Mouse (Mus musculus): ENCODE measurements at regions not wholly inside any gene's neighbourhood (a gene's known extent, or its start where the extent isn't known, plus 50 kb on each side); places are given as distances from the start of the nearest gene placed in this dataset.

GRCm38 (mm10) chr4:45713046-45713706 lies 85.6 kb upstream of the Aldh1b1 start:
- Histone ChIP-seq H3K27ac (ENCODE audit: control insufficient read depth, low read depth, low read length) (no peak overlapping the region), H3K4me3 (ENCODE audit: control insufficient read depth in 1 of 2, insufficient read depth in 1 of 2, low read depth in 2 of 2, low read length in 2 of 2) (no peak overlapping the region), H3K9me3 (replicated peaks; ENCODE audit: insufficient read depth, low read length) (no peaks in the 10 kb centered on the region), H3K79me2 (ENCODE audit: control insufficient read depth, insufficient read depth, low read length, poor library complexity) (no peaks in the 10 kb centered on the region), H3K4me1 (ENCODE audit: control insufficient read depth in 1 of 2, insufficient read depth in 2 of 2, low read length in 2 of 2) (no peaks in the 10 kb centered on the region), H3K36me3 (ENCODE audit: control insufficient read depth in 1 of 2, insufficient read depth in 2 of 2, low read length in 2 of 2) (no peaks in the 10 kb centered on the region), H3K9ac (ENCODE audit: control insufficient read depth, low read depth, low read length, poor library complexity, severe bottlenecking) (no peak overlapping the region), H3K27me3 (ENCODE audit: control insufficient read depth in 1 of 2, insufficient read depth in 2 of 2, low read length in 2 of 2) (peaks cover 5 to 6% of the 10 kb centered on the region in 2 experiments)
- TF ChIP-seq CHD2 (IDR thresholded peaks at IDR 0.05; ENCODE audit: low read length) (no peak), KAT2A (conservative IDR thresholded peaks at IDR 0.05; ENCODE audit: low read depth, low read length) (no peak), MYC (IDR thresholded peaks at IDR 0.05; ENCODE audit: low read depth, low read length) (no peak), ETS1 (IDR thresholded peaks at IDR 0.05; ENCODE audit: low read depth, low read length) (no peak), RCOR1 (IDR thresholded peaks at IDR 0.05; ENCODE audit: low read depth, low read length) (no peak), MYB (IDR thresholded peaks at IDR 0.05; ENCODE audit: low read depth, low read length) (no peak), ZC3H11A (IDR thresholded peaks at IDR 0.05; ENCODE audit: low read depth, low read length) (no peak), NRF1 (IDR thresholded peaks at IDR 0.05; ENCODE audit: insufficient read depth, low read depth, low read length, poor library complexity, severe bottlenecking) (no peak), POLR2AphosphoS5 (IDR thresholded peaks at IDR 0.05; ENCODE audit: borderline replicate concordance, low read depth, low read length) (no peak)
- no peak for DNase-seq (ENCODE audit: low read depth, low spot score)

GRCm38 (mm10) chr4:45703997-45704396 lies 94.8 kb upstream of the Aldh1b1 start:
- Histone ChIP-seq H3K9ac (ENCODE audit: control insufficient read depth, low read depth, low read length, poor library complexity, severe bottlenecking) (no peak overlapping the region), H3K4me3 (ENCODE audit: control insufficient read depth in 1 of 2, insufficient read depth in 1 of 2, low read depth in 2 of 2, low read length in 2 of 2) (no peak overlapping the region), H3K27ac (ENCODE audit: control insufficient read depth, low read depth, low read length) (no peak overlapping the region), H3K4me1 (ENCODE audit: control insufficient read depth in 1 of 2, insufficient read depth in 2 of 2, low read length in 2 of 2) (no peaks in the 10 kb centered on the region), H3K27me3 (ENCODE audit: control insufficient read depth in 1 of 2, insufficient read depth in 2 of 2, low read length in 2 of 2) (peaks cover 4 to 10% of the 10 kb centered on the region in 2 experiments), H3K36me3 (ENCODE audit: control insufficient read depth in 1 of 2, insufficient read depth in 2 of 2, low read length in 2 of 2) (no peaks in the 10 kb centered on the region), H3K9me3 (replicated peaks; ENCODE audit: insufficient read depth, low read length) (no peaks in the 10 kb centered on the region), H3K79me2 (ENCODE audit: control insufficient read depth, insufficient read depth, low read length, poor library complexity) (no peaks in the 10 kb centered on the region)
- DNase-seq (ENCODE audit: low read depth, low spot score), result no peak
- no peak for TF ChIP-seq RCOR1 (IDR thresholded peaks at IDR 0.05; ENCODE audit: low read depth, low read length)
- no peak for TF ChIP-seq KAT2A (conservative IDR thresholded peaks at IDR 0.05; ENCODE audit: low read depth, low read length)
- TF ChIP-seq E2F4 (IDR thresholded peaks at IDR 0.05; ENCODE audit: borderline replicate concordance, low read depth, low read length), result no peak
- no peak for TF ChIP-seq ETS1 (IDR thresholded peaks at IDR 0.05; ENCODE audit: low read depth, low read length)

GRCm38 (mm10) chr4:45699601-45700000 lies 99.2 kb upstream of the Aldh1b1 start:
- H3K9me3 ChIP-seq (replicated peaks; ENCODE audit: insufficient read depth, low read length), result no peaks in the 10 kb centered on the region
- TF ChIP-seq MAZ (IDR thresholded peaks at IDR 0.05; ENCODE audit: low read depth, low read length) (no peak), RCOR1 (IDR thresholded peaks at IDR 0.05; ENCODE audit: low read depth, low read length) (no peak), MYB (IDR thresholded peaks at IDR 0.05; ENCODE audit: low read depth, low read length) (no peak), CTCF (IDR thresholded peaks at IDR 0.05 in 2 of 3, conservative IDR thresholded peaks at IDR 0.05 in 1 of 3; ENCODE audit: control insufficient read depth in 1 of 3, insufficient read depth in 1 of 3, low read depth in 2 of 3, low read length in 3 of 3, poor library complexity in 1 of 3, severe bottlenecking in 1 of 3) (no peak), HCFC1 (IDR thresholded peaks at IDR 0.05; ENCODE audit: low read depth, low read length) (no peak)

More at GRCm38 (mm10) chr4:45699601-45700000, 99.2 kb upstream of the Aldh1b1 start:
- DNase-seq (ENCODE audit: low read depth, low spot score), result no peak
- no peak overlapping the region for H3K9ac ChIP-seq (ENCODE audit: control insufficient read depth, low read depth, low read length, poor library complexity, severe bottlenecking)
- peaks cover 0 to 8% of the 10 kb centered on the region in 2 experiments; a peak in 3 of 4 replicates for H3K27me3 ChIP-seq (ENCODE audit: control insufficient read depth in 1 of 2, insufficient read depth in 2 of 2, low read length in 2 of 2)
- H3K4me1 ChIP-seq (ENCODE audit: control insufficient read depth in 1 of 2, insufficient read depth in 2 of 2, low read length in 2 of 2), result no peaks in the 10 kb centered on the region
- H3K79me2 ChIP-seq (ENCODE audit: control insufficient read depth, insufficient read depth, low read length, poor library complexity), result no peaks in the 10 kb centered on the region
- no peaks in the 10 kb centered on the region for H3K36me3 ChIP-seq (ENCODE audit: control insufficient read depth in 1 of 2, insufficient read depth in 2 of 2, low read length in 2 of 2)
- H3K4me3 ChIP-seq (ENCODE audit: control insufficient read depth in 1 of 2, insufficient read depth in 1 of 2, low read depth in 2 of 2, low read length in 2 of 2), result no peak overlapping the region
- no peak overlapping the region for H3K27ac ChIP-seq (ENCODE audit: control insufficient read depth, low read depth, low read length)
